Mouse (Mus musculus) embryonic fibroblast, embryonic 13.5 days (primary cell): ENCODE data around the gene Mast2.

ENCODE experiments used
- CTCF ChIP-seq: IDR thresholded peaks from 2 replicates; pipeline ENCODE4 v1.5.1; 2011; ENCODE audit warnings: mild to moderate bottlenecking, control low read depth, low read length, moderate library complexity, borderline replicate concordance; ENCODE audit not compliant: insufficient read depth
- POLR2A ChIP-seq: IDR thresholded peaks from 2 replicates; pipeline ENCODE4 v1.6.1; 2011; ENCODE audit warnings: low read depth, mild to moderate bottlenecking, control low read depth, low read length, moderate library complexity

GRCm38 (mm10) chr4:116402708-116403107, 61.3 kb downstream of the Mast2 start:
- TF ChIP-seq CTCF: no peak
- no peak for TF ChIP-seq POLR2A
